Mouse (Mus musculus) midbrain, embryonic 10.5 days (tissue): ENCODE results near the gene B3gnt7. TPM values are rescaled to one million over a fixed set of nuclear protein-coding genes. Genes with fewer than 3 reads are reported as not detected.
"Not testable (repeated sequence)": the region's sequence is repeated elsewhere in the genome, so short reads cannot be mapped to it uniquely, and the experiment has no call there.

Experiments
- DNase-seq: peaks from one replicate; pipeline ENCODE4 v3.0.0-alpha.2; 2017; ENCODE audit warnings: low spot score
- H3K27ac ChIP-seq: fragments of 300-500 bp; sonication (generic); replicated peaks from 2 replicates; pipeline ENCODE4 v1.5.1; 2016; ENCODE audit warnings: mild to moderate bottlenecking
- H3K27me3 ChIP-seq: fragments of 300-500 bp; sonication (generic); 2 replicates; pipeline ENCODE4 v1.6.1; 2016; ENCODE audit warnings: low read depth, mild to moderate bottlenecking; ENCODE audit not compliant: poor library complexity, severe bottlenecking
- H3K36me3 ChIP-seq: fragments of 300-500 bp; sonication (generic); 2 replicates; pipeline ENCODE4 v1.6.1; 2016; ENCODE audit warnings: mild to moderate bottlenecking, moderate library complexity
- H3K4me1 ChIP-seq: fragments of 300-500 bp; sonication (generic); 2 replicates; pipeline ENCODE4 v1.6.1; 2016
- H3K4me3 ChIP-seq: fragments of 300-500 bp; sonication (generic); 2 replicates; pipeline ENCODE4 v1.5.1; 2016; ENCODE audit warnings: mild to moderate bottlenecking, moderate library complexity
- H3K9me3 ChIP-seq: fragments of 300-500 bp; sonication (generic); replicated peaks from 2 replicates; pipeline ENCODE4 v1.6.1; 2016; ENCODE audit warnings: mild to moderate bottlenecking
- WGBS: fragments of 180-500 bp; shearing (Covaris S2); methylation state at CpG from one replicate; pipeline ENCODE4 v1.1.7; 2016; 5-methylcytosine and 5-hydroxymethylcytosine counted together
- polyA plus RNA-seq: library from polyadenylated mRNA; unstranded; fragments of >200 nt; fragmentation: Nextera tagmentation; extraction: Ambion mirVana; gene quantifications from 2 replicates; pipeline ENCODE4 v1.2.1, GENCODE M21; 2016

Gene B3gnt7
- polyA plus RNA-seq, 1 experiment from 2014 or later: 4.2 TPM

DNA sequence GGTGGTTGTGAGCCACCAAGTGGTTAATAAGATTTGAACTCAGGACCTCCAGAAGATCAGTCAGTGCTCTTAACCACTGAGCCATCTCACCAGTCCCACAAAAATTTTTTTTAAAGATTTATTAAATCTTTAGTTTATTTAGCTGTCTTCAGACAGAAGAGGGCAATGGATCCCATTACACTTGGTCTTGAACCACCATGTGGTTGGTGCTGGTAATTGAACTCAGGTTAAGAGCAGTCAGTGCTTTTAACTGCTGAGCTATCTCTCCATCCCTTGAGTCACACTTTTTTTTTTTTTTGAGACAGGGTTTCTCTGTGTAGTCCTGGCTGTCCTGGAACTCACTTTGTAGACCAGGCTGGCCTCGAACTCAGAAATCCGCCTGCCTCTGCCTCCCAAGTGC, 38.5 kb downstream of the B3gnt7 start:
- not testable (repeated sequence) for H3K27ac ChIP-seq, H3K27me3 ChIP-seq, H3K4me3 ChIP-seq, DNase-seq, H3K4me1 ChIP-seq, H3K9me3 ChIP-seq
- H3K36me3 ChIP-seq: peaks cover 18% of the 10 kb centered on the region
- 85% methylated on average over 2 of the region's 2 CpGs for WGBS

DNA sequence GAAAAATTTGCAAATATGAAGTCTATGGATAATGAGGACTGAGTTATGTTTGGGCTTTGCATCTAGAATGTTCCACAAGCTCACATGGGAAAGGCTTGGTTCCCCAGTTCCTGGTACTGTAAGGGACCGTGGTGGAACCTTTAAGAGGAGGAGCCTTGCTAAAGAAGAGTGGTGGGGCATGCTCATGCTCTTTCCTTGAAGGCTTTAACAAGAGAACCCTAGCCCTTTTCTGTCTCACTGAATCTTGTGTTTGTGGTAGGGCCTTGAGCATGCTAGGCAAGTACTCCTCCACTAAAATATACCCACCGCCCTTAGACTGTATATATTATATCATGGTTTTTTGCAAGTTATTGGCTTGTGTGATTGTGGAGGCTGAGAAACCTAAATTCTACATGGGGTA, 39.7 kb downstream of the B3gnt7 start:
- no peaks in the 10 kb centered on the region for H3K9me3 ChIP-seq
- H3K4me3 ChIP-seq: no peak overlapping the region
- H3K27ac ChIP-seq: no peak overlapping the region
- no peaks in the 10 kb centered on the region for H3K27me3 ChIP-seq
- DNase-seq: no peak
- H3K36me3 ChIP-seq: peaks cover 31% of the 10 kb centered on the region
- H3K4me1 ChIP-seq: no peaks in the 10 kb centered on the region
- WGBS: 90% methylated on average over 2 of the region's 2 CpGs

DNA sequence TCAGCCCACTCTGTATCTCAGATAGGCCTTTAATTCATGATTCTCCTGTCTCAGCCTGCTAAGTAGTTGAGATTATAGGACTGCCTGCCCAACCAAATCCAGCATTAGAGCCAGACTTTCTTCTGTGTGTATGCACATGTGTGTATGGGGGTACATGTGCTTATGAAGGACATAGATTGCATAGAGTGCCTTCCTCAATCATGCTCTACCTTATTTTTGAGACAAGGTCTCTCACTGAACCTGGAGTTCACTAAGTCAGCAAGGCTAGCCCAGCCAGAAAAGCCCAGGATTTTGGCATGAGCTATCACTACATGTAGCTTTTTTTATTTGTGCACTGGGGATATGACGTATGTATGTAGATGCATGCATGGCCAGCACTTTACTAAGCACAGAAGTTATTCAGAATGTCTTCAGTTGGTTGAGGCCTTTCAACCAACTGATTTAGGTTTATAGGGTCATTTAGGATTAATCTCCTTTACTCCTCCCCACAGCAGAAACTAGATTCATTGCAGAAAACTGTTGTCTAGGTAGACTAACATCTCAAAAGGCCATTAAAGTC, 40.5 kb downstream of the B3gnt7 start:
- 94% methylated on average over 1 of the region's 1 CpGs for WGBS
- no peak for DNase-seq
- Histone ChIP-seq H3K9me3 (no peaks in the 10 kb centered on the region), H3K36me3 (peaks cover 39% of the 10 kb centered on the region), H3K27me3 (no peaks in the 10 kb centered on the region), H3K27ac (no peak overlapping the region), H3K4me3 (no peak overlapping the region), H3K4me1 (no peaks in the 10 kb centered on the region)

DNA sequence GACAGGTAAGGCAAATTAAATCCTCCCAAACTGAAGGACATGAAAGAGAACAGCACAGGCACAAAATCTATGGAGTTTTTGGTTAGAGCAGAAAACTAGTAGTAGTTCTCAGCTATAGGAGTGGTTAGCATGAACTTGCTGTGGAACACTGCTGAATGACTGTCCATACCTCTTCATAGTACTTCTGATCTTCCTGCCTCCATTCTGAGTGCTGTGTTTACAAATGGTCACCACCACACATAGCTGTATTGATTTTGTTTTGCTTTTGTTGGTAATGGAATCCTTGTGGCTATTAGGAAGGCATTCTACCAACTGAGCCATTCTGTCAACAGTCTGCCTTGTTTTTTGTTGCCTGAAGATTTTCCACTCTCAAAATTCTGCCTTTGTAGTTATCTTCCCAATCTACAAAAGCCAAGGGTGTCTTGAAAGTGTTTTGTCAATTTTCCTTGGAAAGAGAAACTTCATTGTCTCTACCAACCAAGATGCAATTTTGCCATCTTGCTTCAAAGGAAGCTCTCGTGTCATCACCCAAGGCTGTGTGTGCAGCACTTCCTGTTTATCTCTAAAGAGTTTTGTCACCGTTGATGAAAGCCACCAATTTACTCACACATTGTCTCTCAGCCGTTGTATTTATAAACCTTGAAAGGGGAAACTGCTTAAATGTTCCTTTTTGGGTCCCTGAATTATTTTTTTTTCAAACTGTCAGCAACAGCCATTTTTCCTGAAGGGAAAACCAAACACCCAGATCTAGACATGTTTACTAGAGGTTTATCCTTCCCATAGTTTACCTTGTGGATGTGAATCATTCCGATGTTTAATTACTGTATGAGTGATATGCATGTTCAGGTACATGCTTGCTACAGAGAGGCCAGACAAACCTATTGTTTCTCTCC, 41.6 kb downstream of the B3gnt7 start:
- Histone ChIP-seq H3K9me3 (no peaks in the 10 kb centered on the region), H3K4me1 (no peaks in the 10 kb centered on the region), H3K36me3 (peaks cover 49% of the 10 kb centered on the region), H3K27ac (no peak overlapping the region), H3K4me3 (no peak overlapping the region), H3K27me3 (no peaks in the 10 kb centered on the region)
- no peak for DNase-seq
- WGBS: 82% methylated on average over 4 of the region's 4 CpGs

DNA sequence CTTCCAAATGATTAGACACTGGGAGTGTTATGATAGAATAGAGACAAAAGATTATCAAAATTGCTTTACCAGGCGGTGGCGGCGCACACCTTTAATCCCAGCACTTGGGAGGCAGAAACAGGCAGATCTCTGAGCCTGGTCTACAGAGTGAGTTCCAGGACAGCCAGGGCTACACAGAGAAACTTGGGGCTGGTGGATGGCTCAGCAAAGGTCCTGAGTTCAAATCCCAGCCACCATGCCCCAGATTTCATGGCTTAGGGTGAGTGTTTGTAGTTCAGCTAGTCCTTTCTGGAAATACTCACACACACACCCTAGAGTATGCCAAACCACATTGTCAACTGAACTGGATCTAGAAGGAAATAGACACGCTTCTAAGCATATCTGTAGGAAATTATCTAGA, 42.4 kb downstream of the B3gnt7 start:
- Histone ChIP-seq H3K4me1 (no peaks in the 10 kb centered on the region), H3K27me3 (no peaks in the 10 kb centered on the region), H3K4me3 (no peak overlapping the region), H3K27ac (no peak overlapping the region), H3K36me3 (peaks cover 58% of the 10 kb centered on the region), H3K9me3 (no peaks in the 10 kb centered on the region)
- no peak for DNase-seq
- WGBS: 95% methylated on average over 4 of the region's 4 CpGs

DNA sequence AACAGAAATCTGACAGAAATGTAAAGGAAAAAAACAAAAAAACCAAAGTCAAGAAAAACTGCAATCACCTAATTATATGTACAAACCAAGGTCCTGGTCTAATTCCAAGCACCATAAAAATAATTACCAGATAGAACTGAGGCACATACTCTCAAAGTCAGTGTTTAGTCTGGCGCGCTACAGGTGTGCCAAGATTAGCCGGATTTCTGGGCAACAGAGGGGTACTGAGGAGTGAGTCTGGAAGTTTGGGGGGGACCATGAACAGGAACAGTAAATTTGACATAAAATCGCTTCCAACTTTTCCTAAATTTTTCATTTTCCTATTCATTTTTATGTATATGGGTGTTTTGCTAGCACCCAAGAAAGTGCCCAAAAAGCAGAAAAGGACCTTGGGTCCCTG, 43.3 kb downstream of the B3gnt7 start:
- DNase-seq: no peak
- Histone ChIP-seq H3K27me3 (no peaks in the 10 kb centered on the region), H3K9me3 (no peaks in the 10 kb centered on the region), H3K4me3 (no peak overlapping the region), H3K36me3 (peaks cover 67% of the 10 kb centered on the region), H3K27ac (no peak overlapping the region), H3K4me1 (no peaks in the 10 kb centered on the region)
- 94% methylated on average over 4 of the region's 4 CpGs for WGBS

DNA sequence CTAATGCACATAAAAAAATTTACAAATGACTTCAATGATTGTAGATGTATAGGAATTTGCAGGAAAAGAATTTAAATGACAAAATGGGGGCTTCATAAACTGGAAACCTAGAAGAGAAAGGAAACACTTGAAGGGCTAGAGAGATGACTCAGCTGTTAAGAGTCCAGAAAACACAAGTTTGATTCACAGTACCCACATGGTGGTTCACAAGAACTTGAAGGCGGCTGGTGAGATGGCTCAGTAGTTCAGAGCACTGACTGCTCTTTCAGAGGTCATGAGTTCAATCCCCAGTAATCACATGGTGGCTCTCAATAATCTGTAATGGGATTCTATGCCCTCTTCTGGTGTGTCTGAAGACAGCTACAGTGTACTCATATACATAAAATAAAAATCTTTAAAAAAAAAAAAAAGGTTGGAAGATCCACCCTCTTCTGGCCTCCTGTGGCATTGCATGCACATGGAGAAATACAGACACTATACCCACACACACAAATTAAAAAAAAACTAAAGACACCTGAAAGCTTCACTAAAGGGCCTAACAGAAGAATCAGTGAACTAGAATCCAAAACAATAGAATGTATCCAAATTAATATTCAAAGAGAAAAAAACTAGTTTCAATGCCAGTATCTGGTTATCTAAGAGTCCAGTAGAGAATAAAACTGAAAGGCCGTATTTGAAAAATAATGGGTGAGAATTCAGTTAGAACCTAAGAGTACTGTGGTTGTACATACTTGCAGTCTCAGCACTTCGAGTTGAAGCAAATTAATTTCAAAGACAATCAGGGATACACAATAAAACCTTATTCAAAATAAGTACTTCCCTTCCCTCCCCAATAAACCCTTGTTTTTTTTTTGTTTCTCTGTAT, 44.5 kb downstream of the B3gnt7 start:
- Histone ChIP-seq H3K4me3 (no peak overlapping the region), H3K27ac (no peak overlapping the region), H3K4me1 (no peaks in the 10 kb centered on the region), H3K27me3 (no peaks in the 10 kb centered on the region), H3K36me3 (peaks cover 78% of the 10 kb centered on the region), H3K9me3 (no peaks in the 10 kb centered on the region)
- DNase-seq: no peak
- WGBS: 89% methylated on average over 3 of the region's 3 CpGs

DNA sequence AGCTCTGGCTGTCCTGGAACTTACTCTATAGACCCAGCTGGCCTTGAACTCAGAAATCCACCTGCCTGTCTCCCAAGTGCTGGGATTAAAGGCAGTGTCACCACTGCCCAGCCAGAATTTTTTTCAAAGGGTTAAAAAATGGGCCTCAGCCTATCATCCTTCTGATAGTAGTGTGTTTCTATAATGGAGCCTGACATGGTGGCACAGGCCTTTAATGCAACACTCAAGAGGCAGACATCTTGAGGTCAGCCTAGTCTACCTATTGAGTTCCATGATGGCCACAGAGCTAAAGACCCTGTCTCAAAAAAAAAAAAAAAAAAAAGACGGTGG, 45.0 kb downstream of the B3gnt7 start:
- Histone ChIP-seq H3K27ac (no peak overlapping the region), H3K4me3 (no peak overlapping the region), H3K4me1 (no peaks in the 10 kb centered on the region), H3K36me3 (peaks cover 84% of the 10 kb centered on the region), H3K27me3 (no peaks in the 10 kb centered on the region), H3K9me3 (no peaks in the 10 kb centered on the region)
- 67% methylated on average over 1 of the region's 1 CpGs for WGBS
- DNase-seq: no peak

DNA sequence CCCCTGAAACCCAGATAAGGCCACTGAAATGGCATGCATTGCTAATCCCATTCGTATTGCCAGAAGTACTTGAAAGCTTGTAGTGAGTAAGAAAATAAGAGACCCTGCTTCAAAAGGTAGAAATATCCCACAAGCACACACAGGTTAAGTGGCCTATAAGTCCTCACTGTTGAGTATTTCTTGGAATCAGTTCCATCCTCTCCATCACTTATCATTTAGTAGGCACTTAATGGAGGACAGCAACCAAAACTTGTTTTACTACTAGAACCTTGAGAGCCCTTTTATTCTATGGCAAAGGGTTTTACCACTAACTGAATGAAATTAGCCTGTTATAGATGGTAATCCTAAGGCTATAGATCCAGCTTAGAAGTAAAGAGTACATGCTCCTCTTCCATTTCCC, 45.5 kb downstream of the B3gnt7 start:
- WGBS: 62% methylated on average over 1 of the region's 1 CpGs
- no peak for DNase-seq
- Histone ChIP-seq H3K4me3 (no peak overlapping the region), H3K27me3 (no peaks in the 10 kb centered on the region), H3K27ac (no peak overlapping the region), H3K9me3 (no peaks in the 10 kb centered on the region), H3K4me1 (no peaks in the 10 kb centered on the region), H3K36me3 (peaks cover 88% of the 10 kb centered on the region)

DNA sequence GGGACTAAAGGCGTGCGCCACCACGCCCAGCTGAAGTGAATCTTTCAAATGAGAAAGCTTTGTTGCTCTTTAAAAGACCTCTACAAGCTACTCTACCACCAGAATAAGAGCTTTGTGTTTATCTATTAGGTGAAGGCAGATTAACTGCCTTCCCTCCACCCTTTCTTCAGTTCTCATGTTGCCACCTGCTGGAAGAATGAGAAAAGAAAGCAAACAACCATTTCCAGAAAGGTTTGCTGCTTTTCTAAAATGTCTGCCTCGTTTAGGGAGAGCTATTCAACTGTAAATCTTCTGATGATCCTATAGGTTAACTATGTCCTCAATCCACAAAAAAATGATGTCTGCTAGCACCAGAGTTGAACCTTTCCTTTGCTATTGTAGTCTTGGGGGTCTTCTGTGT, 46.2 kb downstream of the B3gnt7 start:
- Histone ChIP-seq H3K4me1 (no peaks in the 10 kb centered on the region), H3K36me3 (peaks cover 95% of the 10 kb centered on the region), H3K9me3 (no peaks in the 10 kb centered on the region), H3K27ac (no peak overlapping the region), H3K4me3 (no peak overlapping the region), H3K27me3 (no peaks in the 10 kb centered on the region)
- no peak for DNase-seq
- 78% methylated on average over 4 of the region's 4 CpGs for WGBS

DNA sequence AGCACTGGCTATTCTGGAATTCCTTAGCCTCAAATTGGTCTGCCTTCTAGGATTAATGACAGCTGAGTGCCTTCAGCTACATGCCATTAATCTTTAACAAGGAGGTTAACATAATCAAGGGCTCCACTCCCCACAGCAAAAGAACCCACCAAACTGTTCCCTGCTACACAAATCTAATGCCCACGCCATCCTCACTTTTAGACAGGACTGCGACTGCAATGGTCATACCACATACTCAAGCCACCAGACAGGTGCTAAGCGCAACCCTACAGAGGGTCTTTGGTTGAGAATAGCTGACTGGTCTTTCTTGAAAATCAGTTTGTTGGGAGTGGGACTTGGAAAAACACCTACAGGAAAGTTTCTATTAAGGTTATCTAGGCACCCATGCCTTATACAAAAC, 46.6 kb downstream of the B3gnt7 start:
- no peaks in the 10 kb centered on the region for H3K9me3 ChIP-seq
- H3K27ac ChIP-seq: no peak overlapping the region
- no peaks in the 10 kb centered on the region for H3K27me3 ChIP-seq
- 94% methylated on average over 3 of the region's 3 CpGs for WGBS
- peaks cover 97% of the 10 kb centered on the region for H3K36me3 ChIP-seq
- H3K4me3 ChIP-seq: no peak overlapping the region
- no peak for DNase-seq
- no peaks in the 10 kb centered on the region for H3K4me1 ChIP-seq

DNA sequence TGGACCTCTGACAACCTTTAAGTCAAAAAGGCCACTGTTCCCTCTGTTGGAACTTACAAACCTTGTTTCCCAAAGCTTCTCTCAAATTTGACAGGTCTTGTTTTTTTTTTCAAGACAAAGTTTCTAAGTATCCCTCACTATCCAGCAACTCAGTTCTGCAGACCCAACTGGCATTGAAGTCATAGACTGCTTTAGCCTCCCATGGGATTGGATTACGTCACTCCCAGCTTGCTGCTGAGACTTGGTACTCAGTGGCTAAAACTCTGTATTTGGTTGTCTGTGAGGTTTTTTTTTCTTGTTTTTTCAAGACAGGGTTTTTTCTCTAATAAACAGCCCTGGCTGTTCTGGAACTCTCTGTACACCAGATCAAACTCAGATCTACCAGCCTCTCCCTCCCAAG, 47.1 kb downstream of the B3gnt7 start:
- H3K4me1 ChIP-seq: no peaks in the 10 kb centered on the region
- H3K27ac ChIP-seq: no peak overlapping the region
- peaks cover 99% of the 10 kb centered on the region for H3K36me3 ChIP-seq
- no peak overlapping the region for H3K4me3 ChIP-seq
- DNase-seq: no peak
- H3K27me3 ChIP-seq: no peaks in the 10 kb centered on the region
- WGBS: 91% methylated on average over 1 of the region's 1 CpGs
- no peaks in the 10 kb centered on the region for H3K9me3 ChIP-seq

DNA sequence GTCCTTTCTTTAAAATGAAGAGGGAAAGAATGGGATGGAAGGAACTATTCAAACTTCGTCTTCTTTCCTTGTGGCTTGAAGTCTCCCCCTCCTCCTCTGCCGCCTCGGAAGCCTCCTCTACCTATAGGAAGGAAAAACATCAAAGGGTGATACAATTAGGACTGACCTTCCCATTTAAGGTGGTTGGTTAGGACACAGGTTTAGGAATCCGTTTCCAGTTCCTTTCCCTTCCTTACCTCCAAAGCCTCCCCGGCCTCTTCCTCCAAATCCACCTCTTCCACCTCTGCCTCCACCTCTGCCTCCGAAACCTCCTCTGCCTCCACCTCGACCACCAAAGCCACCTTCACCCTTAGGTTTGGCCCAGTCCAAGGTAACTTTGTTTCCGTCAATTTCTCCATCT, 47.9 kb downstream of the B3gnt7 start:
- H3K9me3 ChIP-seq: no peaks in the 10 kb centered on the region
- H3K4me3 ChIP-seq: no peak overlapping the region
- no peaks in the 10 kb centered on the region for H3K27me3 ChIP-seq
- WGBS: 85% methylated on average over 8 of the region's 8 CpGs
- H3K27ac ChIP-seq: no peak overlapping the region
- peaks cover 99% of the 10 kb centered on the region for H3K36me3 ChIP-seq
- DNase-seq: no peak
- no peaks in the 10 kb centered on the region for H3K4me1 ChIP-seq
